Mouse (Mus musculus): Measurements from ENCODE around the gene Lrrc8a. TPM values are rescaled to one million over a fixed set of nuclear protein-coding genes. Genes with fewer than 3 reads are reported as not detected.

Gene Lrrc8a
- total RNA-seq (2021): 10 to 100 TPM; 21.2 to 22.1 TPM
- long read RNA-seq, experiment 1, full-length matches to known transcripts: 5 of 7 reads
- long read RNA-seq, experiment 1, partial matches to known transcripts: 2 of 7 reads
- long read RNA-seq, experiment 1, other reads (novel, unspliced or antisense): 0 of 7 reads
- long read RNA-seq, experiment 2, full-length matches to known transcripts: 2 of 4 reads
- long read RNA-seq, experiment 2, partial matches to known transcripts: 1 of 4 reads
- long read RNA-seq, experiment 2, other reads (novel, unspliced or antisense): 1 of 4 reads

DNA sequence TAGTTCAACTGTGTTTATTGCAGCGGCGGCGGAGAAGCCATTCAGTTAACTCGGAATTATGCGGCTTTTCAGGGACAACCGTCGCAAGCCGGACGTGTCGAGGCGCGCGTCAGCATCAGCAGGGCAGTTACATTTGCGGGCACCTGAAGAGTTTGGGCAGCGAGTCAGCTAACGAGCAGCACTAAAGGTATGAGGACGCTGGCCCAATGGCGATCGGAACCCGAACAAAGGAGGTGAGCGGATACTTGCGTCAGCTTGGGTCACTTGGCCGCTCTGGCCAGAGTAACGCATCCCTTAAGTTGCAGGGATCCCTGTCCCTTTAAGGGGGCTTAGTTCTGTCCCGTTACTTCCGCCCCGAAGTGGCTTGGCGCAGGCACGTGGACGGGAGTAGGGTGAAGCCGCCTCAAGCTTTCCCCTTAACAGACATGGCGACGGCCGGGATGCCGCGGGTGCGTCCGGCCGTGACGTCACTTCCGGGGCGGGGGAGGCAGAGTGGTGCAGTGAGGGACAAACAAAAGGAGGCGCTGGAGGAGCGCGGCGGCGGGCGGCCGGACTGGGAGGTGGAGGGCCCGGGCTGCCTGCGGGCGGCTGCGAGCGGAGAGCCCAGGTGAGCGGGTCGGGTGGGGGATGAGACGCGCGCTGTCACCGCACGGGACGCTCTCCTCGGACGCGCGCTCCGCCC lies at the start of gene Lrrc8a:
Lrrc8a (plus strand) TSS at position 517 of the 682 bp plus-strand sequence.
- DNase-seq: peak; percentile 100

DNA sequence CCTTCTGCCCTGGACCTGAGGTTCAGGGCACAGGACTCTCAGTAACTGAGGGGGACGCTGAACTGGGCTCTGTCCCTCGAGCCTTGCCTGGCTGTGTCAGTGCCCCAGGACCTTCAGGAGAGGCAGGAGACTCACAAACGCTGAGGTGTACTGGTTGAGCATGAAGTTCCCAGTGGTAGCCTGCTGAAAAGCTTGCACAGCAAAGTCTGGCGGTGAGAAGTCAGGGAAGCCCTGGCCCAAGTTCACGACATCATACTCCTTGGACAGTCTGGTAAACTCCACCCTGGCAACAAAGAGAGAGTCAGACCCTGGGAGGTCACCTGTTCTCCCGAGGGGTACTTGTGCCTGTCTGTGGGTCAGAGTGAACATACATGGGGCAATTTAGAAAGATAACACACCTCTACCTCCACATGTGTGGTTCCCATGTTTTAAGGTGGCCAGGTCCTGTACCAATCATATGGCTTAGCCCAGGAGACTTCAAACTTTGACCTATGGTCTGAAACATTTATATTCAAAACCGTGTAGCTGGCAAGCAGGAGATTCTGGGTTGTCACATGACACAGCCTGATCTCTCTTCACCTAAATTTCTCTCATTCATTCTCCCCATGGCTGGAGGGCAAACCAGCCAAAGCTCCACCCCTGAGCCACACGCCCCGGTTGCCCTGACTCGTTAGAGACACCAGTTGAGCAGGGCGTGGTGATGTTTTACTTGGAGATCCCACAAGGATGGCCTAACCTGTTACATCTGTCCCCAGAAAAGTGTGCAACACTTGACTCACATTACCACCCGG lies 45.5 kb upstream of the Lrrc8a start:
- no peak for DNase-seq

DNA sequence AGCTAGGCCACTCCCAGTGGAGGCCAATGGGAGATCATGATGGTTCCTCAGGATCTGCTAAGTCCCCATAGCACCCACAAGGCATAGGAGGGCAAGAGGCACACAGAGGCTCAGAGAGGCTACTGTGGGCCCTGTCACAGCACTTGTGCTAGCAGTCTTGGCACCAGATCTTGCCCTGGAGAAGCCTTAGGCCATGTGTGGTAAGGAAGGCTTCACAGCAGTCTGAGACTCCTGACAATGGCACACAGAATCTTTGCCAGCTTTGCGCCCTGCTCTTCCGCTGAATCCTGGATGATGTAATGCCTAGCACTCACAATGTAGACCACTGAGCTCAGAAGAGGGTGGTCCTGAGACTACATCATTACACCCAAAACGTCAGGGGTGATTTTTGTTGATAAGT lies 42.9 kb upstream of the Lrrc8a start:
- no peak for DNase-seq

DNA sequence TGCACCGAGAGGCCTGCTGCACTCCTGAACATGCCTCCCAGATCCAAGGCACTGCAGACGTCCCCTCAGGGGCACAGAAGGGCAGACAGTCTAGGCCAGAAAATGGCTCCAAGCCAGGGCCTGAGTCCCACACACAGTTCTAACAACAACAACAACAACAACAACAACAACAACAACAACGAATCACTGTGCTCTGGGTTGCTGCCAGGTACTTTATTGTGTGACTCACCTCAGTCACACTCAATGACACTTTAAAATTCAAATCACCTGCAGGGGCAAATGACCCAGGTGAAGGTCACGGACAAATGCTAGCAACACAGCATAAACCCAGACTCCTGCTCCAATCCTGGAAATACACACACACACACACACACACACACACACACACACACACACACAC lies 39.5 kb upstream of the Lrrc8a start:
- DNase-seq: no peak

DNA sequence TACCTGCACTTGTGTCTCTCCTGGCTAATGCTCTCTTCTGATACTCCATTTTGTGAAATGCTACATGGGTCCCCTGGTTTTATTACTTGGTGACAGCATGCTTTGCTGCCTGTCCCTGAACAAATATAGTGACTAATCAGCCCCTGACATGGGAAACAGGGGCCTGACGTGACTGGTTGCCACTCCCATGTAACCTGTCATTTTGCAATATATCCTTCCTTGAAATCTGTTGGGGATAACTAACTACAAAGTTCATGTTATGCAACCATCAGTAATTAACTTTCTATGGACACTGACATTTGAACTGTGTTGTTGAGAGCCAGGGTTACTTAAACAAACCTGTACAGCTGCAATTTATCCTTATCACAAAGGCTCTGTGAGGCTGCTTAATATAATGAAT lies 37.5 kb upstream of the Lrrc8a start:
- DNase-seq: no peak

DNA sequence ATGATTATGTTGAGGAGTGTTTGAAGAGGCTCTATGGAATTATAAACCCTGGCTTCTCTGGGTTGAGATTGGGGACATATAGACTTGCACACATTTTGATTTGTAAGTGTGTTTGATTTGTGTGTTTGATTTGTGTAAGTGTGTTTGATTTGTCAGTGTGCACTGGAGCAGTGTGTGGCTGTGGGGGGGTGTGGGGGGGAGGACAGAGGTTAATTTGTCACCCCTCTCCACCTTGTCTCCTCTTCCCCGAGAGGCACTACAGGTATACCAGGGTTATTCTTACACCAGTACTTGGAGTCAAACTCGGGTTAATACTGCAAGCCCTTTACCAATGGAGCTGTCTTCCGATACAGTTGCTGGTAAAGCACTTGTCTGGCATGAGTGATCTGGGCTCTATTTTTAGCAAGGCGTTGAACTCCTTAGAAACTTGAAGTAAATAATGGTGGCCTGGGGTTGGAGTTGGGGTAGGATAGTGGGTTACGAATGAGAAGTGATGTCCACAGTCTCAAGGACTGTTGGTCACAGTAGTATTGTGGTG lies 37.1 kb upstream of the Lrrc8a start:
- DNase-seq: no peak

DNA sequence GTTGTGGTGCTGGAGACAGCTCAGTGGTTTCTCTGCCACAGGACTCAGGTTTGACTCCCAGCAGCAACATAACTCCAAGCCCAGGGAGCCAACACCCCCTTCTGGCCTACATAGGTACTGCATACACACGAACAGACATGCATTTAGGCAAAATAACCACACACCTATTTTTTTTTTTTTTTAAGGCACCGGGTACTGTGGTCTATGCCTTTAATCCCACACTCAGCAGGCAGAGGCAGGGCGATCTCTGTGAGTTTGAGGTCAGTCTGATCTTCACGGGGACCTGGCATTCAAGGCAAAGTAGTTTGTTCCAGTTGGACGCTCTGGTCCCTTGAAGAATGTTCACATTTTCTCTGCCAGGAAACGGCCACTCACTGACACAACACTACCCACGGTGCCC lies 34.1 kb upstream of the Lrrc8a start:
- DNase-seq: no peak

DNA sequence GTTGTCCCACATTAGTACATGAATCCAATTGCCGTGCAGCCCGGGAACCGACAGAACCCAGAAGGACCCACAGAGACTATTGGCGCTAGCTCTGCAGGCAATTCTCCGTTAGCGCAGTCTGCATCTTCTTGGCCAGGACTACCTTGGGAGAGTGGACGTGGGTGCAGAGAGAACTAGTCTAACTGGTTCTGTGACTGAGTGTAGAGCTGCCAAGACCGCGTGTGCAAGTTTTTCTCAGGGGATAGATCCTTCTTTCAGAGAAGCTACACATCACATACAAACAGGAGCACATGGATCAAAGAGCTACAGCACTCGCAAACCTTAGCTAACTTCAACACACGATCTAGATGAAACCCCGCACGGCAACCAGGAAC lies 32.3 kb upstream of the Lrrc8a start:
- no peak for DNase-seq

DNA sequence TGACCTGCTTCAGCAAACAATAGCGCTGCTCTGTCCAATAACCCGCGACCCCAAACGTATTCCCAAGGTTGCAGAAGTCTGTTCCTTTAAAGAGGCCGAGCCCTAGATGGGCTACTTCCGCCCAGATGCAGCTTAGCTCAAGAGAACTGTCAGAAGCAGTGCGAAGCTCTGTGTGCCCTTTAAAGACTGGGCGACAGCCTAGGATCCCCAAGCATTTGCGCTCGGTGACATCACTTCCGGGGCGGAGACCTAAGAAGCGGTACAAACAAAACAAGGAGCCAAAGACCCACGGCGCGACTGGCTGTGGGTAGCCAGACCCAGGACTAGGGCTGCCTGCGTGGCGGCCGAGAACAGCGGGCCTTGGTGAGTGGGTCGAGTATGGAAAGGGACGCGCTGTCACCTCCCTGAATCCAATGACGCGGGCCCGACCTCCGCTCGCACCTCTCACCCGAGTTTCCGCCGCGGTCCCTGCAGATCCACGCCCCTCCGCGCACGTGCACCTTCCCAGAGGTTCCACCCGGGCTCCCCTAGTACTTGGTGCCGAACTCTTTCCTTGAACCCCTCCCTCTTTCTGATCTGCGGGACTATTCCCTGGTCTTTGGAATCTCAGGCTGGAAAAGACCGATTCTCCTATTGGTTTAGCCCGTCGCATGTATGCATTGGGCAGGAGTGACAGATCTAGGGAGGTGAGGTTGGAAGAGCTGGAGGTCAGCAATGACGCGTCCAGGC lies 31.7 kb upstream of the Lrrc8a start, which contains the start of gene Kyat1:
Kyat1 (minus strand) TSS at position 219 of the 729 bp plus-strand sequence.
- peak; percentile 93 for DNase-seq

DNA sequence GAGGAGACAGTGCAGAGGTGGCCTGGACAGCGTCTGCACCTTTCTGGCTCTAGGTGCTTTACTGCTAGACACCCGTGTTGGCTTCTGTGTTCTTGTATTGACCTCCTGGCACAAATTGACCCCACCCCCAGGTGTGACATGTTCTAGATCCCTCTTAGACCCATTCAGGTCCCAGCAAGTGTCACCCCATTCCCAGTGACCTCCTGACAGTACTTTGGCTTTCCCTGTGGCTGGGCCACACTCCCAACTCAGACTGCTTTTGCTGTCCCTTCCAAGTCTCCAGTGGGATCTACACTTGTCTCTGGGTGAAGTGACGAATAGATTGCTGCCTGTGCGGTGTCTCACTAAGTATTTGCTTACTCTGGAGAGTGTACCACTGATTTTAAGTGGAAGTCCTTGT lies 30.1 kb upstream of the Lrrc8a start:
- no peak for DNase-seq

DNA sequence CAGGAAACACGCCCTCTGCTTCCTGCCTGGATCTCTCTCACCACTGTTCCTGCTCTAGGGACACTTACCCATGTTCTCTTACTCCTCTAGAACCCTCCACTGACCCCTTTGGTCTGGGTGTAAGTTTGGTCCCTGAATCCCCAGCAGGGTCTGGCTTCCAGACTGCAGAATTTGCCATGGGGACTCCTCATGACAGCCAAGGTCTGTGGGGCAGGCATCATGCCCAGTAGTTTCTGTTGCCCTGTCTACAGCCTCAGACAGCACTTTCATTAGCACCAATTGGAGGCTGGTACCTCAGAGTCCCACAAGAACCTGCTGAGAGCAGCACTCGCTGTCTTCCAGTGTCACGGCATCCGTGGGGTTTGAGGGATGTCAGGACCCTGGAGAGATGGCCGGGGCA lies 29.6 kb upstream of the Lrrc8a start:
- no peak for DNase-seq

DNA sequence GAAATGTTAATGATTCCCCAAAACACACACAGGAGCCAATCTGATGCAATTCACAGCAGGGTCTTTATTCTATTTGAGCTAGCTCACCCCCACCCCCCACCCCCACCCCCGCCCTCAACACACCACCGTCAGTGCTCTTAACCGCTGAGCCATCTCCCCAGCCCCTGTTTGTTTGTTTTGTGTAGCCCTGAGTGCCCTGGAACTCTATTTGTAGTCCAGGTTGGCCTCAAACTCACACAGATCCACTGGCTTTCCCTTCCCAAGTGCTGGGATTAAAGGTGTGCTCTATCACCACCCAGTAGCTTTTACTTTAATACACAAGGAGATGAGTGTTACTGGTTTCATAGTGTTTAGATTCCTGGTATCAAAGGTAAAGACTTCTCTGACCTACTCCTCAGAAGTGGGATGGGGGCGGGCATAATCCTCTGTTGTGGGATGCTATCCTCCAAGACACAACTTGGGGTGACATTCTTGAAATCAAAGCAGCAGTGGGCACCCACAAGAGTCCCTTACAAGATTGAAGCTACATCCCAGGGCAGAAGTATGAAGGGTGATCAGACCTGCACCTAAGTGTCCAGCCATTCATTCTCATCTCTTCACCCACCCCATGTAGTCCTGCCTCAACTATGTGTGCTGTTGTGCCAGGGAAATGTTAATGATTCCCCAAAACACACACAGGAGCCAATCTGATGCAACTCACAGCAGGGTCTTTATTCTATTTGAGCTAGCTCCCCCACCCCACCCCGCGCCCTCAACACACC lies 25.9 kb upstream of the Lrrc8a start:
- DNase-seq: no peak

DNA sequence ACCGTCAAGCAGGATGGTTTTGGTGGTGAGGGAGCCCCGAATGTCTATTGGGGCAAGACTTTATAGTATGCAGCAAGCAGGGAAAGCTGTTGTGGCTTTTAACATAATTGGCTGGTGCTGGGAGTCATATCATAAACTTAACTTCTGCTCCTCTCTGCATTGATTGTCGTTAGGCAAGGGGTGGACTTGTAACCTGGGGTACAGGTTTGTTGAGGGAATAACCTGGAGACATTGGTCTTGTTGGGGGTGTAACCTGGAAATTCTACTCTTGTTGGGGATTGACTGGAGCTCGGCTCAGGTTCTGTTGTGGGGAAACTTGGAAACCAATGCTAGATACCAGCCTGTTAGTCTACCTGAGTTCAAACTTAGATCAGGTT lies 25.4 kb upstream of the Lrrc8a start:
- no peak for DNase-seq

DNA sequence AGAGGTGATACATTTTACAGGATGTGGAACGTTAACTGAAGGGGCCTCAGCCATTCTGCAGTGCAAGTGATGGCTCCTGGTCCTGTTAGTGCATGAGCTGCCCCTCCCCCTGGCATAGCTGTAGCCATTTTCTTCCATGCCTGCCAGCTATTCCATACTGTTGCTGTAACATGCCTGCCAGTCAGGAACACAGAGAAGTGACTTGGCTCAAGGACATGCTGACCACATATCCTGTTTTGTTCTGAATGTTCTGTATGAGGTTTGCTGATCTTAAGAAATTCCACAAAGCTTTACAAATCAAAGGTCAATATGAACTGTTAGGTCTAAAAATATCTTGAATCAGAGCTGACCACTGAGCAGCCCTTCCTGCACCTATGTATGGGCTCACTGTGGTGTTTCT lies 24.6 kb upstream of the Lrrc8a start:
- DNase-seq: no peak

DNA sequence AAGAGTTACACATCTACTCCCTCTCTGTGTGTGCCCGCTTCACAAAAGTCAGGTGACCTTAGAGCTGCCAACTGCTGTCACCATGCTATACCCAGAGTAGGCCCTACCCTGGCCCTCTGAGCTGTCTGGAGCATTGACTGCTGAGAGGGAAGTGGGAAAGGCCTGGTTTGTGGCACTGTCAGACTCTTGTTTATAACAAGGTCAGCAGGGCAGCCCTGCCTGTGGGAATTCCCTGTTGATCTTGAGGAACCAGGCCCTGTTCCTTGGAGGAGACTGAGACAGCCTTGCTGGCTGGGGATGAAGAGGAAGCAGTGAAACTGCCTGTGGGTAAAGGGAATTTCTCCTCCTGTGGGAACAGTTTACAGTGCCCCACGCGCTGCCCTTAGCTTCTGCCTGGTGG lies 22.8 kb upstream of the Lrrc8a start:
- DNase-seq: no peak

DNA sequence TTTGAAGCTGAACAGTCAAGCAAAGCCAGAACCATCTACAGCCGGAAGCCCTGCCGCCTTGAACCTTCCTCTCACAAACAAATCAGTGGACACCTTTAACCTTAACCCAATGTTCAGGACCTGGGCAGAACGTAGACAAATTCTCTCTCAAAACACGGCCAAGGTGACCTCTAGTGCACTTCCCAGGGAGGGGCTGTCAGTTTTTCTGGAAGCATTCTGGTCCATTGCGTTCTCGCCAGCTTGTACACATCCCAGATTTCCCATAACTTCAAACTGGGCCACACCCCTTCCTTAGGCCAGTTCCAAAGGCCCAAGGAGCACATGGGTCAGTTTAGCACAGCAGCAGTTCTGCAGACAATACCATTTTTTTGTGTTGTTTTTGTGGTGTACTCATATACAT lies 22.0 kb upstream of the Lrrc8a start:
- DNase-seq: no peak

DNA sequence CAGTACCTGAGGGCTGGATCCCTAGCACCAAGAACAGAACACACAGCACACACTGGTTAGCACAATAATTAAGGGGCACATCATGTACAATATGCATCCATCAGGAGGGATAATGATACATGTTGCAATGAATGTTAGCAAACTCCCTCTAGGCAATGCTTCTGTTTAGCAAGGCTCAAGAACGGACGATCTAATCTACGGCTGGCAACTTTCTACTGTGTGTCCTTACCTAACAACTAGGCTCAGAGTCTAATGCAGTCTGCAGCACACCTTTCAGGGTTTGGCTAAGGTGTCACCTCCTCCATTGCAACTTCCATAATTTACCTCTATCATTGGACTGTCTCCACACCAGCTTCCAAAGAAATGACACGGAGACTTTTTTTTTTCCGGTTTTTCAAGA lies 21.2 kb upstream of the Lrrc8a start:
- no peak for DNase-seq

DNA sequence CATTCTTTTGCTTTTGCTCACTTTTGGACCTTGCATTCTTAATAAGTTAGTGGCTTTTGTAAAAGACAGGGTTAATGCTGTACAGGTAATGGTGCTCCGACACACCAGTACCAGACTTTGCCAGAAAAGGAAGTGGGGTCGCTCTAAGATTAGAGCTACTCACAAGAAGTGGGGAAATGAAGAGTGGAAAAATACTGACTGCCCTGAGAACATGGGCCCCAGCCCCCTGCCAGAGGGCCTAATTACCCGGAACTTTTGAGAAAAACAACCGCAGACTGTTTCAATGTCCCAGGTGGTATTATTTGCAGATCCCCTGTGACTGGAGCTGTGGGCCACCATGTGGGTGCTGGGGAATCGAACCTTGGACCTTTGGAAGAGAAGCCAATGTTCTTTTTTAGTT lies 1.9 kb upstream of the Lrrc8a start:
- DNase-seq: no peak

DNA sequence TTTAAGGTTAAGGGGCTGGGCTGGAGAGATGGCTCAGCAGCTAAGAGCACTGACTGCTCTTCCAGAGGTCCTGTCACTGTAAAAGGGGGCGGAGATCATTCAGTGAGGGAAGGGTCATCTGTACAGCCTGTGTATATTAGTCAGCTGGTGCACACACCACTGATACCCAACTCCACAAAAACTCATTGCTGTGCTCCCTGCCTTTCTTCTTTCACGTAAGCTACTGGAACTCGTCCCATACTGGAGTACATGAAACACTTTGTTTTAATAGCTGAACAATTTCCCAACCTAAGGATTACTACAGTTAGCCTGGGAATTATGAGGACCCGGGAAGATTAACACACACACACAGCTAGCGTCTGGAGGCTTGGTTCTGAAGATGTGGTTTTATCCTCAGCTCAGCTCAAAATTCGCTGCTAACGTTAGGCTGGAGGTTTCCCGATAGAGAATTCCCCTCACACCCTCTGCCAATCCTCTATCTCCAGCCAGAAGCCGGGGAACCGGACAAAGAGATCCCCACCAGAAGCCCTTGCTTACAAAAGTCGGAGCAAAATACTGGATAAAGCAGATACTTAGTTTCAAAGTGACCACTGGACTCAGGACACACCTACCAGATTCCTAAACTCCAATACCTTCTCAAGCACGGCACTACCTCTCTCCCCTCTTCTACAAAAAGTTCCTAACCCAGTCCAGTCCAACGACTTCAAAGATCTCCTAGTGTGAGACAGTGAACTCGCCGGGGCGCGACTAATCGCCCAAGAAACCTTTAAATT lies 903 bp upstream of the Lrrc8a start:
- no peak for DNase-seq

DNA sequence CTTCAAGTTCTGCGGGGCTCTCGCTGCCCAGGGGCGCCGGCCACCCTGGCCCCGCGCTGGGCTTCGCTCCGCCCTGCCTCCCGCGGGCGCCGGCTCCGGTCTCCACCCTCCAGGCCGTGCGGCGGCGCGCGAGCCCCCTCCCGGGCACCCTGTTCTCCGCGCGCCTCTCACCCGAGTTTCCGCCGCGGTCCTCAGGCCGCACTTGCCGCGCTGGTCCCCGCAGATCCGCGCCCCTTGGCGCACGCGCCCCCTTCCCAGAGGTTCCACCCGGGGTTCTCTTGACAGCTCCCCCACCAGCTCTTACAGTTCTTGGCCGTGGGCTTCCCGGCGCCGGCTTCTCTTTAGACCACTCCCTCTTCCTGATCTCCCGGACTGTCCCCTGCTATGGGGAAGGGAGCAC lies 366 bp downstream of the Lrrc8a start:
- peak; percentile 78 for DNase-seq

DNA sequence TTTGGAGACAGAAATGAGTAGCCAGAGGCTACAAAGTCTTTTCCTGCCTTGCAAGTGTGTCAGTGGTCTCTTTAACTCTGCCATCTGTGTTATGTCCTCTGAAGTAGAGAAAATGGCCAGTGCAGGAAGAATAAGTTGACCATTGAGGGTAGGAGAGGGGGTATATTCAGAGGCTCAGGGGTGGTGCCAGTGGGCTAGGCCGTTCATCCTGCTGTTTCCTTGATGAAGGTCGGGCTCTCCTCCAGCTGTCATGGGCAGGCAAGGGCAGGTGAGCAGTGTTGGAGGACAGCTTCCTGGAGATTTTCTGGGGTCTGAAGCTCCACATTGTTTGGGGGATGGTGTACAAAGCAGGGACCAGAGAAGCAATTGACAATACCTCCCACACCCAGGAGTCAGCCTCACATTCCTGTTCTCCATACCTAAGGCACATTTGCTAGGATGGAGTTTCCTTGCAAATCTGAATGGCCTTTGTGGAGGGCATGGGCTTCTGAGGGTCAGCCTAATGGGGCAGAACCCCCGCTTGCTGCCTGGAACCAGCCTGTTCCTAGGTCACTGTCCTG lies 1.5 kb downstream of the Lrrc8a start:
- no peak for DNase-seq
